Mouse (Mus musculus): Measurements from ENCODE around the gene Leng8. TPM values are rescaled to one million over a fixed set of nuclear protein-coding genes. Genes with fewer than 3 reads are reported as not detected.

Gene Leng8
- polyA plus RNA-seq, 1 experiment, result 21.2 TPM

DNA sequence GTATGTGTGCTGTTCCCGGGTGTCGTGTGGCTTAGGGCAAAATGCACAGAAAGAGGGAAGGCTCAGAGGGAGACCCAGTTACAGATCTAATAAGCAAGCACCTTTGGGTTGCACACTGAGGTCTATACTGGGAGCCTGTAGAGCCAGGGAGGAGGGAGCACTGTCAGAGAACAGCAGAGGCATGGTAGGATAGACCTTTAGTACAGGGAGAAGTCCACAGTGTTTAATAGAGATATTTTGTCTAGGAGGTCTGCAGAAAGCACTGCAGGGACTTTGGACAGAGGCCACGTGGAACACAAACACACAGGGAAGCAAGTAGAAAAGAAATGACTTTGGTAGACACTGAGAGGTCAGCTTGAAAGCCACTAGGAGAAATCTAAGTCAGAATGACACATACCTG is 28.4 kb downstream of the Leng8 start:
- no peaks in the 10 kb centered on the region for H3K9me3 ChIP-seq (ENCODE audit: control insufficient read depth, low read length)
- TF ChIP-seq TAL1 (IDR thresholded peaks at IDR 0.05; ENCODE audit: low read length) (no peak), GATA1 (IDR thresholded peaks at IDR 0.05; ENCODE audit: low read length) (no peak)
- H3K36me3 ChIP-seq (ENCODE audit: control insufficient read depth), result no peaks in the 10 kb centered on the region
- H3K4me3 ChIP-seq (replicated peaks), result no peak overlapping the region
- peaks cover 13% of the 10 kb centered on the region for H3K4me1 ChIP-seq (ENCODE audit: control insufficient read depth)
- no peaks in the 10 kb centered on the region for H3K27me3 ChIP-seq (ENCODE audit: control insufficient read depth)

DNA sequence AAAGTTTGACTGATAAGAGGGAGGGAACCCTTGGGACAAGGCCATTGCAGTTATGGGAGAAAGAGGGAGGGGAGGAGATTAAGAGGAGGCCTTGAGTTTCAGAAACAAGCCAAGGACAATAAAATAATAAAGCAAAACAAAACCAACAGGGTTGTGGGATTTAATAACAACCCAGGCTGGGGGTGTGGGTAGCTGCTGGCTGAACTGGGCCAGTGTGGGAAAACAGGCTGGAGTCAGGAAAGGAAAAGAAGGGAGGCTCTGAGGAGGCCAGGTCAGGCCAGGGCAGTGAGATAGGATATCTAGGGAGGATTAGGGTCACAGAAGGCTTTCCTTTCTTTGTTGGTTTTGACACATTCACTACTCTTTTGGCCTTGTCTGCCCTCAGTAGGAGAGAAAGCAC is 30.3 kb downstream of the Leng8 start:
- no peak overlapping the region for H3K4me3 ChIP-seq (replicated peaks)
- no peaks in the 10 kb centered on the region for H3K36me3 ChIP-seq (ENCODE audit: control insufficient read depth)
- no peaks in the 10 kb centered on the region for H3K9me3 ChIP-seq (ENCODE audit: control insufficient read depth, low read length)
- no peaks in the 10 kb centered on the region for H3K27me3 ChIP-seq (ENCODE audit: control insufficient read depth)
- TF ChIP-seq GATA1 (IDR thresholded peaks at IDR 0.05; ENCODE audit: low read length) (no peak), TAL1 (IDR thresholded peaks at IDR 0.05; ENCODE audit: low read length) (no peak)
- peaks cover 13% of the 10 kb centered on the region for H3K4me1 ChIP-seq (ENCODE audit: control insufficient read depth)

DNA sequence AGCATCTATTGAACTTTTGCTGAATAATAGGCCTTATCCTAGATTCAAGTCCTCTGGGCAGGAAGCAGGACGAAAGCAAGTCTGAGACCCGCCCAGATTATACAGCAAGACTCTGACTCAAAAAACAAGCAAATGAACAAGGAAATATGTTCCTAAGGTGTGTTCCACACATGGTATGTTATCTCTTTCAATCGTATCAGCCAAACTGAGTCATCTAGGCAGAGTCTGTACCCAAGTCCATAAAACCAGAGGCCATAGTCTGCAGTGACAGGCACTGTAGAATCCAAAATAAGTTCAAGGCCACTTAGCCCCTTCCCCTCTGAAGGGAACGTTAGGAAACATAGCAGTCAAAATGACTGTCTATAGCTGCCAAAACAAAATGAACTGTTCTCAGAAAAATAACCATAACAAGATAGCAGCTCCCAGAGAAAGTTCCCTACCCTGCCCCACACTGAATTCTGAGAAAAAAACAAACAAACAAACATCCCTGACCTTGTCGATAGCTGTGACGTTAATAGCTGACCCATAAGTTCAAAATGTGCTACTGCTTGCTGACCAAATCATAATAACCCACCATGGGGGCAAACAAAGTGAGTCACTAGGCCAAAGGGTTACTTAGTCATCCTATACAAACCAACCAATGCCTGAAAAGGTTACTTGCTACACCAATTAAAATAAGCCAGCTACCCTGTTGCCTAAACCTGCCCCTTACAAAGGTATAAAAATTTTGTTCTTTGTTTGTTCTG is 33.5 kb downstream of the Leng8 start:
- H3K4me1 ChIP-seq (ENCODE audit: control insufficient read depth), result no peaks in the 10 kb centered on the region
- no peaks in the 10 kb centered on the region for H3K9me3 ChIP-seq (ENCODE audit: control insufficient read depth, low read length)
- TF ChIP-seq TAL1 (IDR thresholded peaks at IDR 0.05; ENCODE audit: low read length) (no peak), GATA1 (IDR thresholded peaks at IDR 0.05; ENCODE audit: low read length) (no peak)
- no peak overlapping the region for H3K4me3 ChIP-seq (replicated peaks)
- H3K27me3 ChIP-seq (ENCODE audit: control insufficient read depth), result no peaks in the 10 kb centered on the region
- H3K36me3 ChIP-seq (ENCODE audit: control insufficient read depth), result no peaks in the 10 kb centered on the region

DNA sequence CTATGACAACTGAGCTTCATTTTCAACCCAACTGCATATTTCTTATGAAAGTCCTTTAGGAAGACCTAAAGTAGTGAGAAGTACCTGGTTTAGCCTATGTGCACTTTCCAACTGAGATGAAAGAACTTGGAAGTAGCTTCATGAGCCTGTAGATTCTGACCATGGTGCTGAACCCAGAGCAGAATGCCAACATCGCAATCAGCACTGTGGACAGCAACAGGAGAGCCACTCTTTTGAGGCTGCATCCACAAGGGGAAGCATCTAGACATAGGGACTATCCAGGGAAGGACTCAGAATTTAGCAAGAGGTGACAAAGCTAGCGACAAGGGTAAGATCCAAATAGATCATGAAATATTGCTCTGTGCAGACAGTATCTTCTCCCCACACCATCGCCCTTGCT is 41.6 kb downstream of the Leng8 start:
- Histone ChIP-seq H3K4me1 (ENCODE audit: control insufficient read depth) (no peaks in the 10 kb centered on the region), H3K4me3 (replicated peaks) (no peak overlapping the region), H3K36me3 (ENCODE audit: control insufficient read depth) (no peaks in the 10 kb centered on the region), H3K27me3 (ENCODE audit: control insufficient read depth) (no peaks in the 10 kb centered on the region), H3K9me3 (ENCODE audit: control insufficient read depth, low read length) (no peaks in the 10 kb centered on the region)
- TF ChIP-seq TAL1 (IDR thresholded peaks at IDR 0.05; ENCODE audit: low read length) (no peak), GATA1 (IDR thresholded peaks at IDR 0.05; ENCODE audit: low read length) (no peak)

Other genes with a start within 250 kb of the Leng8 start
- not detected in 2 replicates for gene Gm14548, start 238.9 kb upstream of the Leng8 start, polyA plus RNA-seq (2012)
- 0.07 TPM in 1 of 2 replicates, not detected in the other for gene Lilra6, start 221.5 kb upstream of the Leng8 start, polyA plus RNA-seq (2012)
- gene Lair1, start 73.8 kb upstream of the Leng8 start, polyA plus RNA-seq (2012), result not detected in 2 replicates
- not detected in 2 replicates for gene Ttyh1, start 17.6 kb upstream of the Leng8 start, polyA plus RNA-seq (2012)
- 0.04 and 0.07 TPM in 2 replicates for gene Leng9, start 13.3 kb downstream of the Leng8 start, polyA plus RNA-seq (2012)
- 0.14 and 0.25 TPM in 2 replicates for gene Cdc42ep5, start 27.8 kb downstream of the Leng8 start, polyA plus RNA-seq (2012)
- 0.02 TPM in 1 of 2 replicates, not detected in the other for gene Lilra5, start 100.7 kb downstream of the Leng8 start, polyA plus RNA-seq (2012)
- not detected in 2 replicates for gene Ncr1, start 200.7 kb downstream of the Leng8 start, polyA plus RNA-seq (2012)

Measured in erythroblast, embryonic 14.5 days (primary cell).